Mouse (Mus musculus) MEL (cell line): ENCODE measurements at regions not wholly inside any gene's neighbourhood (a gene's known extent, or its start where the extent isn't known, plus 50 kb on each side); places are given as distances from the start of the nearest gene placed in this dataset.

Experiments used
- DNase-seq: peaks from one replicate; pipeline ENCODE4 v3.0.0; 2011; ENCODE audit warnings: low read depth, low spot score
- H3K27ac ChIP-seq: 2 replicates; pipeline ENCODE4 v1.5.1; 2012; ENCODE audit warnings: low read depth, mild to moderate bottlenecking, control low read depth, low read length, moderate library complexity; ENCODE audit not compliant: control insufficient read depth
- H3K27me3 ChIP-seq, 2 experiments: fragments of 150-350 bp in 1 of 2; sonication (generic) in 1 of 2; 2 replicates each; pipeline ENCODE4 v1.6.1; 2012; ENCODE audit warnings: low read length in 2 of 2, mild to moderate bottlenecking in 2 of 2, improper control_type of control experiment in 1 of 2, moderate library complexity in 1 of 2; ENCODE audit not compliant: insufficient read depth in 2 of 2, control insufficient read depth in 1 of 2
- H3K36me3 ChIP-seq, 2 experiments: 2 replicates each; pipeline ENCODE4 v1.6.1; 2012 to 2014; ENCODE audit warnings: low read length in 2 of 2, improper control_type of control experiment in 1 of 2, inconsistent platforms in 1 of 2, mild to moderate bottlenecking in 1 of 2; ENCODE audit not compliant: insufficient read depth in 2 of 2, control insufficient read depth in 1 of 2
- H3K4me1 ChIP-seq, 2 experiments: fragments of 150-350 bp in 1 of 2; sonication (generic) in 1 of 2; 2 replicates each; pipeline ENCODE4 v1.6.1; 2012; ENCODE audit warnings: low read length in 2 of 2, improper control_type of control experiment in 1 of 2, mild to moderate bottlenecking in 1 of 2; ENCODE audit not compliant: insufficient read depth in 2 of 2, control insufficient read depth in 1 of 2
- H3K4me3 ChIP-seq, 2 experiments: fragments of 150-350 bp in 1 of 2; sonication (generic) in 1 of 2; 2 replicates each; pipeline ENCODE4 v1.5.1; 2012; ENCODE audit warnings: low read depth in 2 of 2, low read length in 2 of 2, mild to moderate bottlenecking in 2 of 2, moderate library complexity in 2 of 2, control low read depth in 1 of 2, improper control_type of control experiment in 1 of 2; ENCODE audit not compliant: control insufficient read depth in 1 of 2, insufficient read depth in 1 of 2
- H3K79me2 ChIP-seq: 2 replicates; pipeline ENCODE4 v1.6.1; 2012; ENCODE audit warnings: mild to moderate bottlenecking, low read length, moderate library complexity; ENCODE audit not compliant: control insufficient read depth, poor library complexity, insufficient read depth
- H3K9ac ChIP-seq: 2 replicates; pipeline ENCODE4 v1.6.1; 2012; ENCODE audit warnings: low read depth, mild to moderate bottlenecking, control low read depth, low read length, moderate library complexity; ENCODE audit not compliant: control insufficient read depth, poor library complexity, severe bottlenecking
- H3K9me3 ChIP-seq: fragments of 150-350 bp; sonication (generic); replicated peaks from 2 replicates; pipeline ENCODE4 v1.6.1; 2012; ENCODE audit warnings: mild to moderate bottlenecking, low read length, improper control_type of control experiment, moderate library complexity; ENCODE audit not compliant: insufficient read depth
- BHLHE40 ChIP-seq: IDR thresholded peaks from 2 replicates; pipeline ENCODE4 v1.6.1; 2012; ENCODE audit warnings: low read depth, mild to moderate bottlenecking, inconsistent platforms, low read length, improper control_type of control experiment, borderline replicate concordance
- CHD2 ChIP-seq: IDR thresholded peaks from 2 replicates; pipeline ENCODE4 v1.6.1; 2011; ENCODE audit warnings: low read length, improper control_type of control experiment
- CTCF ChIP-seq, 3 experiments: IDR thresholded peaks in 2 of 3; conservative IDR thresholded peaks in 1 of 3; 2 replicates each; pipeline ENCODE4 v1.5.1; 2011 to 2012; ENCODE audit warnings: low read length in 3 of 3, low read depth in 2 of 3, mild to moderate bottlenecking in 2 of 3, improper control_type of control experiment in 1 of 3, inconsistent platforms in 1 of 3, mixed read lengths in 1 of 3, moderate library complexity in 1 of 3; ENCODE audit not compliant: control insufficient read depth in 1 of 3, insufficient read depth in 1 of 3, poor library complexity in 1 of 3, severe bottlenecking in 1 of 3
- ETS1 ChIP-seq: IDR thresholded peaks from 2 replicates; pipeline ENCODE4 v1.6.1; 2012; ENCODE audit warnings: low read depth, mild to moderate bottlenecking, inconsistent platforms, low read length, improper control_type of control experiment, moderate library complexity
- GABPA ChIP-seq: IDR thresholded peaks from 2 replicates; pipeline ENCODE4 v1.6.1; 2012; ENCODE audit warnings: low read depth, mild to moderate bottlenecking, inconsistent platforms, low read length, improper control_type of control experiment, moderate library complexity
- HCFC1 ChIP-seq: IDR thresholded peaks from 2 replicates; pipeline ENCODE4 v1.6.1; 2012; ENCODE audit warnings: low read depth, mild to moderate bottlenecking, inconsistent platforms, low read length, improper control_type of control experiment, moderate library complexity
- KAT2A ChIP-seq: conservative IDR thresholded peaks from 2 replicates; pipeline ENCODE4 v1.6.1; 2012; ENCODE audit warnings: low read depth, low read length, improper control_type of control experiment, inconsistent platforms
- MAX ChIP-seq: IDR thresholded peaks from 2 replicates; pipeline ENCODE4 v1.6.1; 2011; ENCODE audit warnings: low read length, improper control_type of control experiment
- MAZ ChIP-seq: IDR thresholded peaks from 2 replicates; pipeline ENCODE4 v1.6.1; 2012; ENCODE audit warnings: low read depth, mild to moderate bottlenecking, inconsistent platforms, low read length, improper control_type of control experiment
- MEF2A ChIP-seq: IDR thresholded peaks from 2 replicates; pipeline ENCODE4 v1.6.1; 2014; ENCODE audit warnings: low read depth, mild to moderate bottlenecking, inconsistent platforms, low read length, improper control_type of control experiment; ENCODE audit not compliant: poor library complexity, insufficient replicate concordance, severe bottlenecking; ENCODE audit errors: extremely low read depth
- MXI1 ChIP-seq: IDR thresholded peaks from 2 replicates; pipeline ENCODE4 v1.6.1; 2011; ENCODE audit warnings: mild to moderate bottlenecking, low read depth, low read length, improper control_type of control experiment
- MYB ChIP-seq: IDR thresholded peaks from 2 replicates; pipeline ENCODE4 v1.6.1; 2011; ENCODE audit warnings: mild to moderate bottlenecking, low read depth, low read length, improper control_type of control experiment
- MYC ChIP-seq: IDR thresholded peaks from 2 replicates; pipeline ENCODE4 v1.6.1; 2011; ENCODE audit warnings: low read depth, mild to moderate bottlenecking, low read length, improper control_type of control experiment, moderate library complexity
- NELFE ChIP-seq: IDR thresholded peaks from 2 replicates; pipeline ENCODE4 v1.6.1; 2011; ENCODE audit warnings: low read depth, low read length, improper control_type of control experiment
- NRF1 ChIP-seq: IDR thresholded peaks from 2 replicates; pipeline ENCODE4 v1.6.1; 2014; ENCODE audit warnings: low read depth, mild to moderate bottlenecking, inconsistent platforms, low read length, improper control_type of control experiment, moderate library complexity; ENCODE audit not compliant: poor library complexity, insufficient read depth, severe bottlenecking
- RAD21 ChIP-seq: IDR thresholded peaks from 2 replicates; pipeline ENCODE4 v1.6.1; 2011; ENCODE audit warnings: mild to moderate bottlenecking, low read depth, low read length, improper control_type of control experiment
- SIN3A ChIP-seq: IDR thresholded peaks from 2 replicates; pipeline ENCODE4 v1.6.1; 2012; ENCODE audit warnings: low read length, improper control_type of control experiment, inconsistent platforms
- TAL1 ChIP-seq: IDR thresholded peaks from 2 replicates; pipeline ENCODE4 v1.6.1; 2012; ENCODE audit warnings: mild to moderate bottlenecking, inconsistent platforms, low read length, moderate library complexity, mixed read lengths
- TBP ChIP-seq: IDR thresholded peaks from 2 replicates; pipeline ENCODE4 v1.8.0; 2011; ENCODE audit warnings: low read depth, low read length, improper control_type of control experiment
- TCF12 ChIP-seq: IDR thresholded peaks from 2 replicates; pipeline ENCODE4 v1.6.1; 2014; ENCODE audit warnings: low read depth, mild to moderate bottlenecking, inconsistent platforms, low read length, improper control_type of control experiment, moderate library complexity
- UBTF ChIP-seq: IDR thresholded peaks from 2 replicates; pipeline ENCODE4 v1.6.1; 2012; ENCODE audit warnings: low read depth, mild to moderate bottlenecking, inconsistent platforms, low read length, improper control_type of control experiment, moderate library complexity, borderline replicate concordance; ENCODE audit not compliant: insufficient read depth
- USF1 ChIP-seq: IDR thresholded peaks from 2 replicates; pipeline ENCODE4 v1.6.1; 2014; ENCODE audit warnings: low read depth, mild to moderate bottlenecking, inconsistent platforms, low read length, improper control_type of control experiment, moderate library complexity
- USF2 ChIP-seq, 2 experiments: IDR thresholded peaks; 2 replicates each; pipeline ENCODE4 v1.6.1; 2011 to 2012; ENCODE audit warnings: improper control_type of control experiment in 2 of 2, low read length in 2 of 2, borderline replicate concordance in 1 of 2, inconsistent platforms in 1 of 2, low read depth in 1 of 2, mild to moderate bottlenecking in 1 of 2; ENCODE audit not compliant: insufficient read depth in 1 of 2
- ZC3H11A ChIP-seq: IDR thresholded peaks from 2 replicates; pipeline ENCODE4 v1.6.1; 2012; ENCODE audit warnings: low read depth, mild to moderate bottlenecking, inconsistent platforms, low read length, improper control_type of control experiment
- ZNF384 ChIP-seq: IDR thresholded peaks from 2 replicates; pipeline ENCODE4 v1.6.1; 2012; ENCODE audit warnings: low read depth, mild to moderate bottlenecking, inconsistent platforms, low read length, improper control_type of control experiment

DNA sequence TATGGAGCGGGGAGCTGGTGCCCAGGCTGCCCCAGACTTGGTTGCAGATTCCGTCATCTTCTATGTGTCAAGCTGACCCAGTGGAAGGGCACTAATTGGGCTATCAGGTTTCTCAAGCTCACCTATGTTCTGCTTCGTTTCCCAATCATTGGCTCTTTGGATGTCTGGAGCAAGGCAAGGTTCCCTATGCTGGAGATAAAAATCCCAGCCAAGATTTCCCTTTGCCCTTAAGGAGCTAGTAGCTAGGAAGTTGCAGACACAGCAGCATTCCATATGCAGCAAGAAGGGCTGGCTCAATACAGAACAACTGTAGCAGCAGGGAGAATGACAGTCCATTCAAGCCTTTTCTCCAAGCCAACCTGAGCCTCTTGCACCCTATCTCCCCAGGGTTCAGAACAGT, 159.2 kb upstream of the Zfp706 start:
- Histone ChIP-seq H3K27ac (no peak overlapping the region), H3K79me2 (no peaks in the 10 kb centered on the region), H3K9me3 (no peaks in the 10 kb centered on the region), H3K36me3 (no peaks in the 10 kb centered on the region), H3K4me1 (no peaks in the 10 kb centered on the region), H3K27me3 (no peaks in the 10 kb centered on the region; a peak in 1 of 4 replicates), H3K4me3 (no peak overlapping the region), H3K9ac (no peak overlapping the region)
- no peak for DNase-seq
- TF ChIP-seq MXI1, result no peak
- no peak for TF ChIP-seq USF2 (IDR thresholded peaks at IDR 0.05; ENCODE audit: borderline replicate concordance in 1 of 2, insufficient read depth in 1 of 2, low read depth in 1 of 2, low read length in 2 of 2)
- TF ChIP-seq KAT2A, result no peak
- TF ChIP-seq SIN3A, result no peak
- TF ChIP-seq ZNF384, result no peak
- no peak for TF ChIP-seq TCF12
- no peak for TF ChIP-seq GABPA
- no peak for TF ChIP-seq NRF1
- no peak for TF ChIP-seq NELFE
- TF ChIP-seq MEF2A, result no peak
- no peak for TF ChIP-seq ZC3H11A

- TF ChIP-seq USF2 (IDR thresholded peaks at IDR 0.05; ENCODE audit: borderline replicate concordance in 1 of 2, insufficient read depth in 1 of 2, low read depth in 1 of 2, low read length in 2 of 2), result no peak
- TF ChIP-seq HCFC1, result no peak
- no peak for TF ChIP-seq RAD21
- TF ChIP-seq UBTF, result no peak
- TF ChIP-seq CHD2, result no peak
- no peak for TF ChIP-seq MYC
- TF ChIP-seq MAX, result no peak
- no peak for TF ChIP-seq TCF12
- no peak for TF ChIP-seq TAL1
- no peak for TF ChIP-seq USF1
- TF ChIP-seq MAZ, result no peak
- TF ChIP-seq TBP, result no peak
- no peak for TF ChIP-seq MYB
- no peak for TF ChIP-seq BHLHE40
- TF ChIP-seq ZC3H11A, result no peak
- no peak for TF ChIP-seq SIN3A
- TF ChIP-seq ETS1, result no peak
- TF ChIP-seq MEF2A, result no peak
- no peak for TF ChIP-seq CTCF (IDR thresholded peaks at IDR 0.05 in 2 of 3, conservative IDR thresholded peaks at IDR 0.05 in 1 of 3; ENCODE audit: control insufficient read depth in 1 of 3, insufficient read depth in 1 of 3, low read depth in 2 of 3, low read length in 3 of 3, poor library complexity in 1 of 3, severe bottlenecking in 1 of 3)
- TF ChIP-seq, all 39 proteins: peak for 0
- Histone ChIP-seq H3K4me1 (no peaks in the 10 kb centered on the region), H3K4me3 (no peak overlapping the region), H3K36me3 (no peaks in the 10 kb centered on the region), H3K27me3 (no peaks in the 10 kb centered on the region; a peak in 1 of 4 replicates), H3K79me2 (no peaks in the 10 kb centered on the region), H3K9me3 (no peaks in the 10 kb centered on the region), H3K9ac (no peak overlapping the region), H3K27ac (no peak overlapping the region)
- no peak for DNase-seq
These were observed 158.4 kb upstream of the Zfp706 start for GRCm38 (mm10) chr15:37165887-37166507.
